Mouse (Mus musculus) ES-Bruce4 (cell line): ENCODE measurements around the gene Foxl2. TPM values are rescaled to one million over a fixed set of nuclear protein-coding genes. Genes with fewer than 3 reads are reported as not detected.
A peak's percentile ranks its signal among the peaks of the same experiment; 100 is the strongest.

Experiments used
- H3K27ac ChIP-seq: 2 replicates; pipeline ENCODE4 v1.5.1; 2012; ENCODE audit warnings: low read length, inconsistent platforms; ENCODE audit not compliant: insufficient read depth
- H3K27me3 ChIP-seq: 2 replicates; pipeline ENCODE4 v1.6.1; 2012; ENCODE audit warnings: mild to moderate bottlenecking, low read length, inconsistent platforms; ENCODE audit not compliant: control insufficient read depth, poor library complexity, insufficient read depth, severe bottlenecking
- H3K36me3 ChIP-seq: 2 replicates; pipeline ENCODE4 v1.6.1; 2012; ENCODE audit warnings: inconsistent platforms, mild to moderate bottlenecking, low read length, moderate library complexity; ENCODE audit not compliant: control insufficient read depth, poor library complexity, insufficient read depth, severe bottlenecking
- H3K4me1 ChIP-seq: one replicate; pipeline ENCODE4 v1.8.1; 2011; ENCODE audit warnings: low read length; ENCODE audit not compliant: control insufficient read depth, insufficient read depth
- H3K4me3 ChIP-seq: 2 replicates; pipeline ENCODE4 v1.5.1; 2011; ENCODE audit warnings: low read depth, mild to moderate bottlenecking, low read length
- H3K9ac ChIP-seq: 2 replicates; pipeline ENCODE4 v1.6.1; 2012; ENCODE audit warnings: low read depth, mild to moderate bottlenecking, inconsistent platforms; ENCODE audit not compliant: poor library complexity, severe bottlenecking
- H3K9me3 ChIP-seq: replicated peaks from 2 replicates; pipeline ENCODE4 v1.6.1; 2012; ENCODE audit warnings: mild to moderate bottlenecking, low read length, inconsistent platforms; ENCODE audit not compliant: control insufficient read depth, poor library complexity, insufficient read depth, severe bottlenecking
- CTCF ChIP-seq: IDR thresholded peaks from one replicate; pipeline ENCODE4 v1.8.1; 2011; ENCODE audit warnings: low read depth, low read length
- EP300 ChIP-seq: IDR thresholded peaks from 2 replicates; pipeline ENCODE4 v1.6.1; 2011; ENCODE audit warnings: low read depth, low read length; ENCODE audit not compliant: insufficient read depth
- POLR2A ChIP-seq: IDR thresholded peaks from one replicate; pipeline ENCODE4 v1.8.1; 2011; ENCODE audit warnings: low read length; ENCODE audit not compliant: insufficient read depth
- polyA plus RNA-seq: library from polyadenylated mRNA; stranded (reverse); fragments of >200 nt; gene quantifications from 2 replicates; pipeline ENCODE4 v1.2.4, GENCODE M21; 2011; ENCODE audit warnings: low read depth; ENCODE audit not compliant: missing spikeins, insufficient read depth, insufficient read length

The Foxl2 gene
- polyA plus RNA-seq, 1 experiment, result 0.67 TPM

DNA sequence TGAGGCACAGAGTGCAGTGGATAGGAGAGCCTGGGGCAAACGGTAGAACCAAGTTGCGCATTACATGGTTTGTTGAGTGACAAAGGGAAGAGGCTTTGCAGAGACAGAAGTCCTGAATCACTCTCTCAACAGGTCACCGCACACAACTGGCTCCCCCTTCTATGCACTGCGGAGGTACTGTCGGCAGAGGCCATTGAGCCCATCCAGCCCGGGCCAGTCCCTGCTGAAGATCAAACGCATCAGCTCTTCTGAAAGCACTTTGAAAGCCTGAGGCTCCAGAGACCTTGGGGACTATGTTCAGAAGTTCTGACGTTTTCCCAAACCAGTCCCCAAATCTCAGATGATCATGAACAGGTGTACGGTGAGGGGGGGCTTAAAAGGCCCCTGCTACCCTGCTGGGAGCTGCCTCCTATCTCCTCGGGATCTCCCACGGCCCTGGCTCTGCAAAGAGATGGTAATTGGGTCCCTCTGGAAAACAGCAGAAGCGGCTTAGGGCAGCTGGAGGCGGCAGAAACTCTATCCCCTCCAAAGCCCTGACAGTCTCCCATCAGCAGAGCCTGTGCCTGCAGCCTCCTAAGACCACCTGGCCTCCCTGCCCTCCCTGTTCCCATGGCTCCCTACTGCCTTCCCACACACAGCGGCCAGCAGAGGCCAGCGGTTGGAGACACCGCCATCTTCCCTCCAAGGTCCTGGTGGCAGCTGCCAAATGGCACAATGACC, 19.7 kb upstream of the Foxl2 start:
- H3K36me3 ChIP-seq, result no peaks in the 10 kb centered on the region
- no peaks in the 10 kb centered on the region for H3K9me3 ChIP-seq
- TF ChIP-seq POLR2A (no peak), EP300 (no peak), CTCF (no peak)
- no peak overlapping the region for H3K27ac ChIP-seq
- no peaks in the 10 kb centered on the region for H3K4me1 ChIP-seq
- no peaks in the 10 kb centered on the region for H3K27me3 ChIP-seq
- no peak overlapping the region for H3K9ac ChIP-seq
- no peak overlapping the region for H3K4me3 ChIP-seq

DNA sequence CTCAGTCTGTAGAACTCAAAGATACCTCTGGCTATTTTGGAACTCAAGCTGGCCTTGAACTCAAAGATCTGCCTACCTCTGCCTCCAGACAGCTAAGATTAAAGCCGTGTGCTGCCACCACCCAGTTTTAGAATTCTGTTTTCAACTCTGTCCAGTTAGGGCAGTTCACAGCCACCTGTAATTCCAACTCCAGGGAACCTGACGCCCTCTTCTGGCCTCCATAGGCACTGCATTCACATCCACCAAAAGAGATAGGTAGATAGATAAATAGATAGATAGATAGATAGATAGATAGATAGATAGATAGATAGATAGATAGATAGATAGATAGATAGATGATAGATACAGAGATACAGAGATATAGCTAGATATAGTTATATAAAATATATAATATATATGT, 15.8 kb upstream of the Foxl2 start:
- no peaks in the 10 kb centered on the region for H3K4me1 ChIP-seq
- H3K27me3 ChIP-seq, result no peaks in the 10 kb centered on the region
- H3K4me3 ChIP-seq, result no peak overlapping the region
- no peaks in the 10 kb centered on the region for H3K36me3 ChIP-seq
- no peak overlapping the region for H3K27ac ChIP-seq
- no peak for TF ChIP-seq POLR2A
- TF ChIP-seq CTCF, result peak; percentile 55
- TF ChIP-seq EP300, result no peak
- H3K9ac ChIP-seq, result no peak overlapping the region
- H3K9me3 ChIP-seq, result no peaks in the 10 kb centered on the region

DNA sequence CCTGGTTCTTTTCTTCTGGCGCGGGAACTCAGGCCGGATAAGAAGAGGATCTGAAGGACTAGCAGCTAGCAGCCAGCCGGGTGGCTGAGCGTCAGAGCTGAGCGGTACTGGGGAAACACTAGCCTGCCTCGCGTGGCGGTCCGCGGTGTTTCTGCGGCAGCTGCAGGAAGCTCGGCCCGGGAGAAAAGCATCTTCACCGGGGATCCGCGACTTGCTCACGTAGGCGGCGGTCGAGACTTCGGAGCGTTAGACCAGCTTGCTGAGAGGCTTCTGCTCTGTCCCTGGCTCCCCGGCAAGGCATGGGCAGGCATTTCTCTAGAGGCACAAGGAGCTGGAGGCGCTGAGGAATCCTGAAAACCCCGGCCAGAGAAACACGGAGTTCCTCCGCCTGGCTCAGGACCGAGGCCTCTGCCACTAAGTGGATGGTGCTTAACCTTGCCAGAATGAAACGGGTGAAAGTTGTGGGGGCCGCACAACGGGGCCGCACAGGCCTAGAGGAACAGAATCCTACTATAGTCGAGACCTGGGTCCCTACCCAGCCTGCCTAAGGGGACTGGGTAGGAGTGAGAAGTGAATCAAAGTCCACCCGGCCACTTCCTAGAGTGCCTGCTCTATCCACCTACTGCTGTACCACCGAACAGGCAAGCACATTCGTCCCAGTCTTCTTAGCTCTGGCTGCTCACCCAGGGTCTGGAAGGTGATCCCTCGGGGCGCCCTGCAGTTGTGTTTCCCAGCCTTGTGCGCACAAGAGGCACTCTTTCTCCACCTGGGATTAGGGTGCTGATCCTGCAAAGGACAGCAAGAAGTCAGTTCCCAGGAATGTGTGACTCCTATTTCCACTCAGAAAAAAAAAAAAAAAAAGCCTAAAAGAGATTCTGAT, 2.7 kb upstream of the Foxl2 start:
- peaks cover 45% of the 10 kb centered on the region for H3K27me3 ChIP-seq
- H3K27ac ChIP-seq, result no peak overlapping the region
- no peaks in the 10 kb centered on the region for H3K36me3 ChIP-seq
- peak overlapping the region; percentile 14; the same call in 1 of the 2 replicates for H3K4me3 ChIP-seq
- no peaks in the 10 kb centered on the region for H3K9me3 ChIP-seq
- no peaks in the 10 kb centered on the region for H3K4me1 ChIP-seq
- TF ChIP-seq EP300 (no peak), CTCF (no peak), POLR2A (no peak)
- H3K9ac ChIP-seq, result 0 out of 2 replicates have a peak overlapping the region, but pooled peaks have one; percentile 9

DNA sequence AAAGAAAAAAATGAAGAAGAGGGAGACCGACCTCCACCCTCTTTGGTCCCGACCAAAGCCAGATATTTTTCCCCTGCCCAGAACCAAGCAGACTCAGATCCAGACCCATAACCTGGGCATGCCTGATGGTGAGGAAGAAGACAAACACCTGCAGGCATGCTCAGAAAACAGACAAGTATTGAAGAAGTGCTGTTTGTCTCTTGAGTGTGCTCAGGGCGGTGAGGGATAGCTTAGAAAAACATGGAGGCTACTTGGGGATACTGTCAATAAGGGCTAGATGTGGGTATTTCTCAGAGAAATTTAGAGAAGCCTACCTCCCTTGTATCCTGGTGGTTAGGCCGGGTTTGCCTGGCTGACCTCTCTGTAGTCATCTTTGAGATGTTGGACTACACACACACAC, 1.8 kb upstream of the Foxl2 start:
- no peak for TF ChIP-seq EP300
- no peak for TF ChIP-seq CTCF
- no peak for TF ChIP-seq POLR2A
- peaks cover 53% of the 10 kb centered on the region for H3K27me3 ChIP-seq

DNA sequence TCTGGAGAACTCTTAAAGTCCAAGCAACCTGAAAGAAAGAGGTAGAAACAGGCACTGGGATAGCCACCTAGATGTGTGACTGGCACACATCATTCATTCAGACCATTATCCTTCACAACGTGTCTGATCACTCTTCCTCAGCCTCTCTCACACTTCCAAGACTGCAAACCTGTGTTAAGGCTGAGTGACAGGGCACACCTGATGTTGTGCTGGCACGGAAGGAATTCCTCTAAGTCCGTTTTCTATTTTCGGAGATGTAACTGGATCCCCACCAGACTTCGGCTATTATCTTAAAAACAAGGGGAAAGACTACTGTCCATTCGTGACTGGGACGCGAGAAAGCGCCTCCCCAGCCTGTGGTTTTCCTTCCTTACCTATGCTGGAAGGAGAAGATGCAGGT, 1.3 kb upstream of the Foxl2 start:
- Histone ChIP-seq H3K4me3 (no peak overlapping the region), H3K4me1 (no peaks in the 10 kb centered on the region), H3K36me3 (no peaks in the 10 kb centered on the region), H3K9me3 (no peaks in the 10 kb centered on the region), H3K27me3 (peaks cover 53% of the 10 kb centered on the region), H3K9ac (no peak overlapping the region), H3K27ac (no peak overlapping the region)
- TF ChIP-seq EP300 (no peak), CTCF (no peak), POLR2A (no peak)

More for the DNA sequence above, 1.8 kb upstream of the Foxl2 start:
- Histone ChIP-seq H3K9me3 (no peaks in the 10 kb centered on the region), H3K4me3 (no peak overlapping the region), H3K27ac (no peak overlapping the region), H3K36me3 (no peaks in the 10 kb centered on the region), H3K4me1 (no peaks in the 10 kb centered on the region), H3K9ac (no peak overlapping the region)
